ENCODE assay signal across 8 mouse cellular contexts in genomic region chr7:31151301-31152241, GRCm38 (mm10). TPM values are rescaled to one million over a fixed set of nuclear protein-coding genes. Genes with fewer than 3 reads are reported as not detected.
DNase-seq lines count a peak whose midpoint lies in the region; ATAC-seq and TF ChIP-seq lines count a peak whose summit lies in the region.

No protein-coding gene starts in this region.

- H3K4me3 ChIP-seq in heart, adult 2 months: peak overlapping the region; percentile 84
- peak overlapping the region; percentile 94 for H3K4me3 ChIP-seq in neural tube, embryonic 13.5 days

- intact Hi-C loops in heart, adult 2 months (cut with DNase I): no loop called here

- peak overlapping the region; percentile 99 for H3K27ac ChIP-seq in heart, adult 2 months
- peak overlapping the region; percentile 99 for H3K27ac ChIP-seq in neural tube, embryonic 13.5 days (replicated peaks)

- no peak for TF ChIP-seq CTCF in heart, adult 2 months (IDR thresholded peaks at IDR 0.05)

- H3K27me3 ChIP-seq in heart, adult 2 months (ENCODE audit: control insufficient read depth, insufficient read depth, low read length): no peaks in the 10 kb centered on the region
- H3K27me3 ChIP-seq in neural tube, embryonic 13.5 days: no peaks in the 10 kb centered on the region

- H3K9me3 ChIP-seq in neural tube, embryonic 13.5 days: no peaks in the 10 kb centered on the region

- peak; percentile 72 for TF ChIP-seq POLR2A in heart, adult 2 months (IDR thresholded peaks at IDR 0.05; ENCODE audit: insufficient read depth, low read depth, low read length)

- H3K9ac ChIP-seq in heart, adult 2 months (ENCODE audit: low read depth, low read length): peak overlapping the region; percentile 99
- peak overlapping the region; percentile 100 for H3K9ac ChIP-seq in neural tube, embryonic 13.5 days

- peak; percentile 48 for DNase-seq in right cerebral cortex, adult 18-20 months
- no peak for DNase-seq in right cerebral cortex, postnatal 36 days (ENCODE audit: low spot score in 2 of 2)
- DNase-seq in heart, adult 2 months: peak; percentile 83 to 84
- DNase-seq in kidney, adult 18-20 months: peak; percentile 67
- peak; percentile 73 to 84 for DNase-seq in lung, adult 18-20 months
- DNase-seq in thymus, postnatal 0 days (ENCODE audit: low spot score): peak; percentile 66

- H3K4me2 ChIP-seq in neural tube, embryonic 13.5 days: peak overlapping the region; percentile 75

- H3K36me3 ChIP-seq in heart, adult 2 months (ENCODE audit: control insufficient read depth, insufficient read depth, low read length): no peaks in the 10 kb centered on the region
- peaks cover 10% of the 10 kb centered on the region for H3K36me3 ChIP-seq in neural tube, embryonic 13.5 days

- 3% methylated on average over 23 of the region's 23 CpGs for WGBS in heart, adult 2 months
- 17% methylated on average over 23 of the region's 23 CpGs for WGBS in neural tube, embryonic 13.5 days

- TF ChIP-seq EP300 in heart, adult 2 months (IDR thresholded peaks at IDR 0.05; ENCODE audit: insufficient read depth, low read depth, low read length): 0 out of 2 replicates have a peak, but pooled peaks have one; percentile 28

- ATAC-seq in common myeloid progenitor, adult 5-6 weeks (replicated peaks; ENCODE audit: low read depth, poor library complexity, severe bottlenecking): peak; percentile 37
- peak; percentile 49 for ATAC-seq in neural tube, embryonic 13.5 days (ENCODE audit: low read depth)

- peaks cover 23% of the 10 kb centered on the region for H3K4me1 ChIP-seq in heart, adult 2 months (ENCODE audit: control insufficient read depth, insufficient read depth, low read length)
- peaks cover 40% of the 10 kb centered on the region for H3K4me1 ChIP-seq in neural tube, embryonic 13.5 days (replicated peaks)

- peaks cover 9% of the 10 kb centered on the region for H3K79me2 ChIP-seq in heart, adult 2 months (replicated peaks; ENCODE audit: control insufficient read depth, insufficient read depth, low read length)

RNA-seq across cellular contexts. Expression of gene Gramd1a, which starts 4.1 kb away (rescaled TPM):
- 30.8 and 38.7 TPM in 2 replicates for total RNA-seq in common myeloid progenitor, adult 5-6 weeks (2017)
- total RNA-seq in heart, adult 2 months (2021): 10 to 100 TPM; 27.9 to 33.7 TPM
- polyA plus RNA-seq in heart, adult 2 months (2012; rRNA removed): 49.2 and 64.3 TPM in 2 replicates
- polyA plus RNA-seq in neural tube, embryonic 13.5 days (2015; fragmentation: Nextera tagmentation; extraction: Ambion mirVana): 206 and 212 TPM in 2 replicates
- 76.8 and 79.0 TPM in 2 replicates for polyA plus RNA-seq in thymus, postnatal 0 days (2015; fragmentation: Nextera tagmentation; extraction: Ambion mirVana)

RNA-seq across cellular contexts. Expression of gene Scn1b, which starts 24.8 kb away (rescaled TPM):
- total RNA-seq in common myeloid progenitor, adult 5-6 weeks (2017): 2.1 TPM in 1 of 2 replicates, not detected in the other
- 10 to 100 TPM; 31.8 to 32.5 TPM for total RNA-seq in heart, adult 2 months (2021)
- polyA plus RNA-seq in heart, adult 2 months (2012; rRNA removed): 39.7 and 41.9 TPM in 2 replicates
- 5.1 and 6.8 TPM in 2 replicates for polyA plus RNA-seq in neural tube, embryonic 13.5 days (2015; fragmentation: Nextera tagmentation; extraction: Ambion mirVana)
- polyA plus RNA-seq in thymus, postnatal 0 days (2015; fragmentation: Nextera tagmentation; extraction: Ambion mirVana): 2.8 and 2.9 TPM in 2 replicates

RNA-seq across cellular contexts. Expression of gene Hpn, which starts 36.5 kb away (rescaled TPM):
- total RNA-seq in common myeloid progenitor, adult 5-6 weeks (2017): 13.4 and 19.9 TPM in 2 replicates
- total RNA-seq in heart, adult 2 months (2021): 1 to 10 TPM; 1.7 to 2.6 TPM
- 2.8 and 5.1 TPM in 2 replicates for polyA plus RNA-seq in heart, adult 2 months (2012; rRNA removed)
- 0.25 and 0.62 TPM in 2 replicates for polyA plus RNA-seq in neural tube, embryonic 13.5 days (2015; fragmentation: Nextera tagmentation; extraction: Ambion mirVana)
- polyA plus RNA-seq in thymus, postnatal 0 days (2015; fragmentation: Nextera tagmentation; extraction: Ambion mirVana): 2.0 and 2.6 TPM in 2 replicates

Comparison
In these comparisons a context has a peak if more than half of its experiments do, and no peak if none do; other contexts are left out.
1. DNase-seq: peak in right cerebral cortex, adult 18-20 months (single experiment), heart, adult 2 months (2 of 2), kidney, adult 18-20 months (single experiment), lung, adult 18-20 months (2 of 2) and thymus, postnatal 0 days (single experiment); none in right cerebral cortex, postnatal 36 days (0 of 2).